Mouse (Mus musculus): ENCODE measurements around the gene Necab3. TPM values are rescaled to one million over a fixed set of nuclear protein-coding genes. Genes with fewer than 3 reads are reported as not detected.

Gene Necab3
- polyA plus RNA-seq, 2 experiments, result 3.8 to 6.7 TPM

GRCm38 (mm10) chr2:154580586-154580985, 21.9 kb upstream of the Necab3 start:
- H3K27ac ChIP-seq (replicated peaks; ENCODE audit: low read depth, low read length), result no peak overlapping the region
- ATAC-seq (ENCODE audit: low FRiP score, low read depth), result no peak

GRCm38 (mm10) chr2:154577744-154578067, 19.0 kb upstream of the Necab3 start:
- no peak for TF ChIP-seq POLR2A (IDR thresholded peaks at IDR 0.05; ENCODE audit: borderline replicate concordance, extremely low read depth, insufficient read depth, insufficient read length)
- H3K27me3 ChIP-seq (ENCODE audit: control insufficient read depth, insufficient read depth, low read length), result no peaks in the 10 kb centered on the region
- no peak overlapping the region for H3K9ac ChIP-seq (ENCODE audit: low read depth, low read length, severe bottlenecking)
- no peaks in the 10 kb centered on the region for H3K4me1 ChIP-seq (ENCODE audit: control insufficient read depth, insufficient read depth, low read length)
- DNase-seq (ENCODE audit: low spot score) (no peak), ATAC-seq (ENCODE audit: low FRiP score, low read depth) (no peak)
- H3K4me3 ChIP-seq (replicated peaks; ENCODE audit: low read length), result no peak overlapping the region
- WGBS, result 82% methylated on average over 6 of the region's 6 CpGs
- H3K36me3 ChIP-seq (ENCODE audit: control insufficient read depth, insufficient read depth, low read length), result no peaks in the 10 kb centered on the region
- H3K27ac ChIP-seq (replicated peaks; ENCODE audit: low read depth, low read length), result no peak overlapping the region
- no peak overlapping the region for H3K4me2 ChIP-seq (replicated peaks; ENCODE audit: low read depth, low read length, severe bottlenecking)
- H3K9me3 ChIP-seq (ENCODE audit: control insufficient read depth, low read length), result no peaks in the 10 kb centered on the region

More at GRCm38 (mm10) chr2:154580586-154580985, 21.9 kb upstream of the Necab3 start:
- no peak overlapping the region for H3K4me3 ChIP-seq (replicated peaks; ENCODE audit: low read length)
- no peaks in the 10 kb centered on the region for H3K9me3 ChIP-seq (ENCODE audit: control insufficient read depth, low read length)
- 0 out of 2 replicates have a peak, but pooled peaks cover 5% of the 10 kb centered on the region for H3K4me1 ChIP-seq (ENCODE audit: control insufficient read depth, insufficient read depth, low read length)
- no peaks in the 10 kb centered on the region for H3K36me3 ChIP-seq (ENCODE audit: control insufficient read depth, insufficient read depth, low read length)
- DNase-seq (ENCODE audit: low spot score), result no peak
- TF ChIP-seq POLR2A (IDR thresholded peaks at IDR 0.05; ENCODE audit: borderline replicate concordance, extremely low read depth, insufficient read depth, insufficient read length), result no peak
- no peak overlapping the region for H3K9ac ChIP-seq (ENCODE audit: low read depth, low read length, severe bottlenecking)
- 78% methylated on average over 8 of the region's 8 CpGs for WGBS
- no peak overlapping the region for H3K4me2 ChIP-seq (replicated peaks; ENCODE audit: low read depth, low read length, severe bottlenecking)
- no peaks in the 10 kb centered on the region for H3K27me3 ChIP-seq (ENCODE audit: control insufficient read depth, insufficient read depth, low read length)

DNA sequence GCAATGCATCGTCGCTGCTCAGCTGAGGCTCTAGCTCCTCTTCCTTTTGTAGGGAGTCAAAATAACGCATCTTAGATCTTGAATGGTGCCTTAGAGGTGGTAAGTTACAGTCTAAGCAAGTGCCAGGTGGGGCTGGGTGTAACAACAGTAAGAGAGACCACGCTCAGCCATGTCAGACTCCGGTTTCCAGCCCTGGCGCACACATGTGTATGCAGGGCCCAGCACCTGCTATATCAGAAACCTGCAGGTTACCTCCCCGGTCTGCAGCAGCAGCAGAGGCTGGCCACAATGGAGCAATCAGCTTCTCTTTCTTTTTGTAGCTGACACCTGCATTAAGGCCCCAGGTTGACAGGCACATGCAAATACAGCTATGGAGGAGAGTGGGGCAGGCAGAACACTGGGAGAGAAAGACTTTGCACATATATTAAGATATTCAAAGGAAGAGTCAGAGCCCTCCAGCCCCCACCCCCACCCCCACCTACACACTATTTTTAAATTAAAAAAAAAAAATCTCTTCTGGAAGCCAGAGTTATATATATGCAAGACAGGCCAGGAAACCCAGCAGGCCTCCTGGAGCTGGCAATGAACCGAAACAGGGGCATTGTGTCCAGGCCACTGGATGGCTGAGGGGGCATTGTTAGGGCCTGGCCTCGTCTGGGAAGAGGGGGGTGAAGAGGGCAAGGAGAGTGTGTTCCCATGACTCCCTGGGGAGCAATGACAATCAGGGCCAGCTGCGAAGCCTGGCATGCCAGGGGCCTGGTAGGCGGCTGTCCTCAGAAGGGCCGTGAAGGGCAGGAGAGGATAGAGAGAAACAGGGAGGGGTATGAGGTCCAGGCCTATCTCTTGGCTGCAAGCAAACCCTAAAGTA, 18.4 kb upstream of the Necab3 start:
- Histone ChIP-seq H3K4me1 (ENCODE audit: control insufficient read depth, insufficient read depth, low read length) (no peaks in the 10 kb centered on the region), H3K27ac (replicated peaks; ENCODE audit: low read depth, low read length) (no peak overlapping the region), H3K4me3 (replicated peaks; ENCODE audit: low read length) (no peak overlapping the region), H3K9me3 (ENCODE audit: control insufficient read depth, low read length) (no peaks in the 10 kb centered on the region), H3K36me3 (ENCODE audit: control insufficient read depth, insufficient read depth, low read length) (no peaks in the 10 kb centered on the region), H3K4me2 (replicated peaks; ENCODE audit: low read depth, low read length, severe bottlenecking) (no peak overlapping the region), H3K27me3 (ENCODE audit: control insufficient read depth, insufficient read depth, low read length) (no peaks in the 10 kb centered on the region), H3K9ac (ENCODE audit: low read depth, low read length, severe bottlenecking) (no peak overlapping the region)
- WGBS, result 56% methylated on average over 12 of the region's 12 CpGs
- DNase-seq (ENCODE audit: low spot score), result no peak
- no peak for ATAC-seq (ENCODE audit: low FRiP score, low read depth)
- TF ChIP-seq POLR2A (IDR thresholded peaks at IDR 0.05; ENCODE audit: borderline replicate concordance, extremely low read depth, insufficient read depth, insufficient read length), result no peak

DNA sequence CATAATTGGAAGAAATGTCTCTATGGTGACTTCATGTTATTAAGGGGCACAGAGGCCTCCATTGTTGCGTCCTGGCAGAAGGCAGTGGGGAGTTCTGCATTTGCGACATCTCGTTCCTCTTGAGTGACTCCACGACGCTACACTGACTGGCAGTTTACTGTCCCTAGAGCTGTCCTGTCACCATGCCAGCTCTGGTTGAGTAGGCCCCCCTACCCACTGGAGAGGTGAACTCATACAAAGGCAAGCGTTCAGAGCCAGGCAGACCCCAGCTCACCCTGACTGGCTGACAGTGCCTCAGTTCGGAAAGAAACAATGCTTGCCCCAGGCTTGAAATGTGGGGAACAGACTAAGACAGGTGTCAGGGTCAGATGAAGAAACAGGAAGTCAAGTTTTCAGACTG, 15.6 kb upstream of the Necab3 start:
- H3K9me3 ChIP-seq (ENCODE audit: control insufficient read depth, low read length), result no peaks in the 10 kb centered on the region
- H3K36me3 ChIP-seq (ENCODE audit: control insufficient read depth, insufficient read depth, low read length), result no peaks in the 10 kb centered on the region
- H3K27me3 ChIP-seq (ENCODE audit: control insufficient read depth, insufficient read depth, low read length), result no peaks in the 10 kb centered on the region
- ATAC-seq (ENCODE audit: low FRiP score, low read depth), result no peak
- H3K4me3 ChIP-seq (replicated peaks; ENCODE audit: low read length), result no peak overlapping the region
- TF ChIP-seq POLR2A (IDR thresholded peaks at IDR 0.05; ENCODE audit: borderline replicate concordance, extremely low read depth, insufficient read depth, insufficient read length), result no peak
- no peak for DNase-seq (ENCODE audit: low spot score)
- no peak overlapping the region for H3K4me2 ChIP-seq (replicated peaks; ENCODE audit: low read depth, low read length, severe bottlenecking)
- H3K27ac ChIP-seq (replicated peaks; ENCODE audit: low read depth, low read length), result no peak overlapping the region
- WGBS, result 73% methylated on average over 7 of the region's 7 CpGs
- H3K4me1 ChIP-seq (ENCODE audit: control insufficient read depth, insufficient read depth, low read length), result peaks cover 6% of the 10 kb centered on the region; the same call in 1 of the 2 replicates
- H3K9ac ChIP-seq (ENCODE audit: low read depth, low read length, severe bottlenecking), result no peak overlapping the region

- DNase-seq (ENCODE audit: low spot score) (no peak), ATAC-seq (ENCODE audit: low FRiP score, low read depth) (no peak)
- WGBS, result 81% methylated on average over 3 of the region's 3 CpGs
Measured at GRCm38 (mm10) chr2:154572996-154573395, 14.3 kb upstream of the Necab3 start.

More at GRCm38 (mm10) chr2:154572996-154573395, 14.3 kb upstream of the Necab3 start:
- TF ChIP-seq POLR2A (IDR thresholded peaks at IDR 0.05; ENCODE audit: borderline replicate concordance, extremely low read depth, insufficient read depth, insufficient read length), result no peak
- Histone ChIP-seq H3K36me3 (ENCODE audit: control insufficient read depth, insufficient read depth, low read length) (no peaks in the 10 kb centered on the region), H3K4me3 (replicated peaks; ENCODE audit: low read length) (no peak overlapping the region), H3K4me2 (replicated peaks; ENCODE audit: low read depth, low read length, severe bottlenecking) (no peak overlapping the region), H3K9ac (ENCODE audit: low read depth, low read length, severe bottlenecking) (no peak overlapping the region), H3K27ac (replicated peaks; ENCODE audit: low read depth, low read length) (no peak overlapping the region), H3K27me3 (ENCODE audit: control insufficient read depth, insufficient read depth, low read length) (no peaks in the 10 kb centered on the region), H3K9me3 (ENCODE audit: control insufficient read depth, low read length) (no peaks in the 10 kb centered on the region), H3K4me1 (ENCODE audit: control insufficient read depth, insufficient read depth, low read length) (peaks cover 16% of the 10 kb centered on the region)

Data from limb, embryonic 14.5 days (tissue).